Mouse (Mus musculus) kidney, adult 18-20 months (tissue): ENCODE data around the gene Taf9b.
"Not testable (repeated sequence)": the region's sequence is repeated elsewhere in the genome, so short reads cannot be mapped to it uniquely, and the experiment has no call there.

Experiments
- DNase-seq: peaks from one replicate; pipeline ENCODE4 v3.0.0; 2021

Taf9b gene

DNA sequence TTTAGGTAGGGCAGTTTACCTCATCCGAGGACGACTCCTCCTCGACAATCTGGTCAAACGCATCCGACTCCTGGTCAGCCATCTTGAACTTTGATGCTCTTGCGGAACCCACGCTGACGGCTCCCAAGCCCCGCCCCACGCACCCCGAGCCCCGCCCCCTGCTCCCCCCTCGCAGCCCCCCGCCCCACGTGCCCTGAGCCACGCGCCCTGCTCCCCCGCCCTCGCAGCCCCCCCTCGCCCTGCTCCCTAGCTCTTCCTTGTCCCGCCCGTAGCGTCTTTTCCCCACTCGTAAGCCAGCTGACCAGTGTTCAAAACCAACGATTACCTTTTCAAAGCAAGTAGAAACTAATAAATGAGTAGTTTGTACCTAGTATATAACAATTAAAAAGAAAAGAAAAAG is at the start of gene Taf9b:
TSS of gene Taf9b (minus strand) at position 101 of the 400 bp plus-strand sequence.
- no peak for DNase-seq

DNA sequence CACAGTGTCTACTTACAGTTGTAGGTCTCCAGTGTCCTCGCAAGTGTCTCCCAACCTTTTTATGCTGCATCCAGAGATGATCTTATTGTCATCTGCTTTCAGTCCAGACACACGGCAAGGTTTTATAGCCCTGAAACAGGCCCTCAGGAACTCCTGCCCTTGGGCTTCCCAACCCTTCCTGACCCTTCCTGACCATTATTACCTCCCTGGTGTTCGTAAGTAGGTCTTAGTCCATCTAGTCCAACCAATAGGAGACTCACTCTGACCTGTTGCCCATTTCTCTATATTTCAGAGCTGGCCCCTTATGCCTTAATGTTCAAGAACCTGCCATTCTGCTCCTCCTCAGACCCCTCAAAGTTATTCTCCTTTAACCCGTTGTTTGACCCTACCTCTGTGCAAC is 34.3 kb upstream of the Taf9b start, which contains the start of gene Fnd3c2:
TSS of gene Fnd3c2 (minus strand) at position 101 of the 400 bp plus-strand sequence.
- no peak for DNase-seq

- peak; percentile 76 for DNase-seq
Observed at GRCm38 (mm10) chrX:106219171-106220032, 1.6 kb downstream of the Taf9b start.

- DNase-seq: no peak
Observed at GRCm38 (mm10) chrX:106209100-106209499, 11.9 kb downstream of the Taf9b start.

- no peak for DNase-seq
Observed at GRCm38 (mm10) chrX:106198904-106199303, 22.1 kb downstream of the Taf9b start.

GRCm38 (mm10) chrX:106197308-106197707 is 23.6 kb downstream of the Taf9b start:
- no peak for DNase-seq

- DNase-seq: not testable (repeated sequence)
Observed at GRCm38 (mm10) chrX:106194361-106194760, 26.6 kb downstream of the Taf9b start.

GRCm38 (mm10) chrX:106190091-106190490 is 30.9 kb downstream of the Taf9b start:
- DNase-seq: no peak

- DNase-seq: no peak
Observed at GRCm38 (mm10) chrX:106189356-106189755, 31.6 kb downstream of the Taf9b start.

- DNase-seq: peak; percentile 53
Observed at GRCm38 (mm10) chrX:106187737-106188136, 33.2 kb downstream of the Taf9b start.

DNA sequence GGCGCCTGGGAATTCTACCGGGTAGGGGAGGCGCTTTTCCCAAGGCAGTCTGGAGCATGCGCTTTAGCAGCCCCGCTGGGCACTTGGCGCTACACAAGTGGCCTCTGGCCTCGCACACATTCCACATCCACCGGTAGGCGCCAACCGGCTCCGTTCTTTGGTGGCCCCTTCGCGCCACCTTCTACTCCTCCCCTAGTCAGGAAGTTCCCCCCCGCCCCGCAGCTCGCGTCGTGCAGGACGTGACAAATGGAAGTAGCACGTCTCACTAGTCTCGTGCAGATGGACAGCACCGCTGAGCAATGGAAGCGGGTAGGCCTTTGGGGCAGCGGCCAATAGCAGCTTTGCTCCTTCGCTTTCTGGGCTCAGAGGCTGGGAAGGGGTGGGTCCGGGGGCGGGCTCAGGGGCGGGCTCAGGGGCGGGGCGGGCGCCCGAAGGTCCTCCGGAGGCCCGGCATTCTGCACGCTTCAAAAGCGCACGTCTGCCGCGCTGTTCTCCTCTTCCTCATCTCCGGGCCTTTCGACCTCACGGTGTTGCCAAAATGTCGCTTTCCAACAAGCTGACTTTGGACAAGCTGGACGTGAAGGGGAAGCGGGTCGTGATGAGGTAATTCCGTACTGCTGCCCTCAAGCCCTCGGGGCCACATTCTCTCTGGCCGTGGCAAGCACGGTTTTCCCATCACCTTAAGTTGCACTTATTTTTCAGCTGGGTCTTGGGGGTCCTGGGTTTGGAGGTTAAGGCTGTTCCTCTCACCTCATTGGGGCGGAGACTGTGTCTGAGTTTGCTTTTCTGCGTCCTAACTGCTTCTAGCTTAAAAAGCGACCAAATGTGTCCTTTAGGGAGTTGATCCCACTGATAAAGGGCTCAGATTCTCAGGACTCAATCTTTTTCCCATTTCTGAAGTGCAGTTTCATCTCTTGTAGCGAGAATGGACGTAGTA is 34.0 kb downstream of the Taf9b start, which contains the start of gene Pgk1:
TSS of gene Pgk1 (plus strand) at position 388 of the 937 bp plus-strand sequence.
- peak; percentile 85 for DNase-seq

- no peak for DNase-seq
Observed at GRCm38 (mm10) chrX:106185706-106186105, 35.3 kb downstream of the Taf9b start.

- DNase-seq: no peak
Observed at GRCm38 (mm10) chrX:106184279-106184678, 36.7 kb downstream of the Taf9b start.

DNA sequence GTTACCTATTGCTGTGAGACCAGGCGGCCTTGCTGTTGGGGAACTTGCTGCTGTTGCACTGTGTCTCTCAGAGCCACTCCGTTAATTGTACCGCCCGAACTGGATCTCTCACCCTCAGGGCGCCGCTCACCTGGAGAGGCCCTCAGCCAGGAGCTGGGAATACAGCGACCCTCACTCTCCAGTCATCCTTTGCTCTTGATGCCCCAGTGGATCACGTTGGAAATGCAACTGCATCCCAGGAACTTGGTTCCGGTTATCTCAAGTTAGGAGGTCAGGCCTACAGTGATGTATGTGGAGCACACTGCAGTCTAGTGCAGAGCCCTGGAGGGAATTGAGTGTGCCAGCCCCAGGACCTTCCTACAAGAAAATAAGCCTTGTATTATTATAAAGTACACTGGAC is 44.6 kb downstream of the Taf9b start:
- no peak for DNase-seq

DNA sequence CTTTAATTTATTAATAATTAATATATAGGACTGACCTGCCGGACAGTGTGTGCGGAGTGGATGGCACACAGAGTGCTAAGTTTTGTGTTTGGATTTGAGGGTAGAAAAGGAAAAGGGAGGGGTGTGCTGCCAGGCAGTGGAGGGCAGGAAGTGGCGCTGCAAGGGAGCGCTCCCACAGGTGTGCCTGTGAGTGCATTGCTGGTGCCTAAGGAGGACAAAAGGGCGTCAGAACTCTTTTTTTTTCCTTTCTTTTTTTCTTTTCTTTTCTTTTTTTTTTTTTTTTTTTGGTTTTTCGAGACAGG is 49.2 kb downstream of the Taf9b start:
- DNase-seq: no peak

- peak; percentile 69 for DNase-seq
Observed at GRCm38 (mm10) chrX:106171106-106171852, 49.7 kb downstream of the Taf9b start.

GRCm38 (mm10) chrX:106165089-106165488 is 55.9 kb downstream of the Taf9b start:
- no peak for DNase-seq

DNA sequence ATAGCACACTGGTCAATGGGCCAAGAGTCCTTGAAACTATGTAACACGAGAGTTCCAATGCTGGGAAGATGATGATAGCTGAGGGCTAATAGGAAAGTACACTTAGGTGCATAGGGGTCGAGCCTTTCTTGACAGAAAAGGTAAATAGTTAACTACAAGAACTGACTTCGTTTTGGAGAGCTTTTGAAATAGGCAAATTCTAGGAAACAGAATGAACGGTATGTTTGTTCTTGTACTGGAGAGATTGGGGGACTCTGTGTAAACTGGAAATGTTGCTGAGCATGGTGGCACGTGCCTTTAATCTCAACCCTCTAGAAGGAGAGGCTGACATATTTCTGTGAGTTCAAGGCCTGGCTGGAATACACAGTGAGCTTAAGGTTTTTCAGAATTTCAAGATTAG is 56.4 kb downstream of the Taf9b start:
- no peak for DNase-seq

- no peak for DNase-seq
Observed at GRCm38 (mm10) chrX:106163995-106164394, 57.0 kb downstream of the Taf9b start.
